8 mouse cellular contexts compared by ENCODE assay signal in the genomic region with DNA sequence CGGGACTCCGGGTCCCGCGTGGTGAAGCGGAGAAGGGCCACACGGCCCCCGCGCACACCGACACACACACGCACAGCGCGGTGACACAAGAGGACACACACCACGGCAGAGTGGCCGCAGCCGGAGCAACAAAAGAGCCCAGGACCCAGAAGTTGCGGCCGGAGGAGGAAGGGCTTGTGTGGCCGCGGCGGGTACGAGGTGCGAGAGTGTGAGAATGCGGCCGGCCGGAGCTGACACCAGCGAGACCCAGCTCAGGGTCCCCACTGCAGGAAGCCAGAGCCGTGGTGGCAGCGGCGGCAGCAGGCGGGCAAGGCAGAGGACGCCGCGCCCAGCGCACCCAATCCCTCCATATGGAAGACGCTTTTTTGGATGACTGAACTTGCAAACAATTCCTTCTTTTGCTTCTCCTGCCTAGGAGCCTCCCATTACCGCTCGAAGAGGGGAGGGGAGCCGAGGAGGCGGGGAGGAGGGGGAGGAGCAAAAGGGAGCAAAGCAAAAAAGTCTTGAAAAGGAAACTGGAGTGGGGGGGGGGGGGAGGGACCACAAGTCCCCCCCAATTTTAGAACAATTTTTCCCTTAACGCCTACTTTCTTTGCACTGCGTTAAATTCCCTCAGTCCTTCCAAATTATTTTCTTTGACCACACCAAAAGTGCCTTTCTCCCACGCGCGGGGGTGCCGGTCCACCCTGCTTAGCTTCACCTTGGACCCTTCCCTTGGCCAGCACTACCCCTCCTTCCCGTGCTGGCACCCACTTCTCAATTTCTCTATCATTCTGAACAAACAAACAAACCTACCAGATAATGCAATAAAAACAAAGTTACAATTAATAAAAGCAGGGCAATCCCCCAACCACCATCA. TPM values are rescaled to one million over a fixed set of nuclear protein-coding genes. Genes with fewer than 3 reads are reported as not detected.
DNase-seq lines count a peak whose midpoint lies in the region; ATAC-seq lines count a peak whose summit lies in the region.

A gene (minus strand): TSS at position 427 of the 859 bp plus-strand sequence.

- peak within 1 kb of the TSS; percentile 99 for H3K9ac ChIP-seq in hindbrain, embryonic 11.5 days (ENCODE audit: low read depth, low read length)

- under 1% methylated on average over 42 of the region's 46 CpGs for WGBS in hindbrain, embryonic 11.5 days

- peak within 1 kb of the TSS; percentile 94 for H3K27ac ChIP-seq in hindbrain, embryonic 11.5 days (ENCODE audit: low read depth, low read length)

- peaks cover under 1% of the 10 kb centered on the region for H3K4me1 ChIP-seq in hindbrain, embryonic 11.5 days (replicated peaks; ENCODE audit: control insufficient read depth, insufficient read depth, low read length)

- DNase-seq in R1 (ENCODE audit: low read depth, low spot score): peak; percentile 82
- DNase-seq in cerebellum, adult 9-11 months: peak; percentile 90
- DNase-seq in frontal cortex, postnatal 25 days (ENCODE audit: low spot score in 2 of 2): peak; percentile 27 to 43
- peak; percentile 79 for DNase-seq in hindbrain, embryonic 11.5 days (ENCODE audit: low spot score)
- peak; percentile 51 to 64 for DNase-seq in layer of hippocampus, postnatal 10 days (ENCODE audit: low spot score in 2 of 2)
- peak; percentile 88 for DNase-seq in lung, postnatal 10 days
- DNase-seq in ovary, postnatal 10 days (ENCODE audit: low spot score): peak; percentile 35
- DNase-seq in urinary bladder, postnatal 25 days (ENCODE audit: low spot score): peak; percentile 52

- H3K27me3 ChIP-seq in hindbrain, embryonic 11.5 days (ENCODE audit: control insufficient read depth, insufficient read depth, low read length): no peaks in the 10 kb centered on the region

- H3K4me2 ChIP-seq in hindbrain, embryonic 11.5 days (replicated peaks; ENCODE audit: low read depth, low read length): peak within 1 kb of the TSS; percentile 71

- ATAC-seq in hindbrain, embryonic 11.5 days (ENCODE audit: low FRiP score): peak; percentile 75

- no peaks in the 10 kb centered on the region for H3K36me3 ChIP-seq in hindbrain, embryonic 11.5 days (ENCODE audit: control insufficient read depth, insufficient read depth, low read length)

- peak within 1 kb of the TSS; percentile 93 for H3K4me3 ChIP-seq in hindbrain, embryonic 11.5 days (ENCODE audit: low read depth, low read length)

- H3K9me3 ChIP-seq in hindbrain, embryonic 11.5 days (ENCODE audit: control insufficient read depth, low read length): no peaks in the 10 kb centered on the region

RNA-seq across cellular contexts. Expression of the gene that starts here (rescaled TPM):
- polyA plus RNA-seq in hindbrain, embryonic 11.5 days (2014; fragmentation: Nextera tagmentation; extraction: Ambion mirVana): 34.3 and 41.7 TPM in 2 replicates
- total RNA-seq in layer of hippocampus, postnatal 10 days (2021): 10 to 100 TPM; 10.8 to 11.3 TPM

Comparison
In these comparisons a context has a peak if more than half of its experiments do, and no peak if none do; other contexts are left out.
1. Peak in every context shown above with its lines: DNase-seq, ATAC-seq, H3K4me3 ChIP-seq and H3K27ac ChIP-seq.
2. DNase-seq: peak in every context shown above with its lines; median percentile 90 in cerebellum, adult 9-11 months; 88 in lung, postnatal 10 days; 82 in R1; 79 in hindbrain, embryonic 11.5 days; 58 in layer of hippocampus, postnatal 10 days; 52 in urinary bladder, postnatal 25 days; 35 in frontal cortex, postnatal 25 days; 35 in ovary, postnatal 10 days.